Mouse (Mus musculus): ENCODE measurements around the gene Acsf3. TPM values are rescaled to one million over a fixed set of nuclear protein-coding genes. Genes with fewer than 3 reads are reported as not detected.

The Acsf3 gene
- polyA plus RNA-seq, 1 experiment from 2014 or later = 16.4 TPM

GRCm38 (mm10) chr8:122845662-122846061 lies 70.4 kb downstream of the Acsf3 start:
- Histone ChIP-seq H3K9me3 (no peaks in the 10 kb centered on the region), H3K4me3 (no peak overlapping the region)
- 66% methylated on average over 4 of the region's 4 CpGs for WGBS

DNA sequence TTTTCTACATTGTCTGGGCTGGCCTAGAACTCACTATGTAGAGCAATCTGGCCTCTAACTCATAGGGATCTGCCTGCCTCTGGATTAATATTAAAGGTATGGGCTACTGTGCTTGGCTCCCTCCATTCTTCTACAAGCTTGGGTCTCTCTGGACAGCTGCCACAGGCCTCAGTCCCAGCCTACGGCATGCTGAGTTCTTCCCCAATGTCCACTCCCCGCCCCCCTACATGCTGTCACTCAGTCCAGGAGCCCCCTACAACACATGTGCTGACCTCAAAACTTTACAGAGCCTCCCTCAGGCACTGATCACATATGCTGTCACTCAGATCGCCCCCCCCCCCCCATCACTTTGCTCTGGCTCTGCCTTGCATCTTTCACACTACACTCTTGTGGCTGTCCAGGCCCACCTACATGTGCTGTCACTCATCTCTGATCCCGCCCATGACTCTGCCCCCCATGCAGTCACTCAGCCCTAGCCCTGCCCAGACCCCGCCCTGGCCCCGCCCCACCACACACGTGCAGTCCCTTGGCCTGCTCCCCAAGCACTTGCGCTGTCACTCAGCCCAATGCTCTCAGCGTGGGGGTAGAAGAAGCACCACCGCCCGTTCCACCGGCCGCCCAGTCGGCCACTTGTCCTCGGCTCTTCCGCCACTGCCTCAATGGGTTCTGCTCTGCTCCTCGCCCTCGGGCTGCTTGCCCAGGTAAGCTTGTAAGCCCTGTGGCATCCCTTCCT lies 72.7 kb downstream of the Acsf3 start, which contains the start of gene Cdh15:
Gene Cdh15 (plus strand): TSS at position 138 of the 733 bp plus-strand sequence.
- no peaks in the 10 kb centered on the region for H3K36me3 ChIP-seq
- WGBS = 12% methylated on average over 18 of the region's 18 CpGs
- peak; percentile 86 for ATAC-seq (replicated peaks)
- H3K9ac ChIP-seq (replicated peaks) = no peak within 1 kb of the TSS
- H3K9me3 ChIP-seq = no peaks in the 10 kb centered on the region
- H3K4me3 ChIP-seq = no peak within 1 kb of the TSS
- no peak within 1 kb of the TSS for H3K27ac ChIP-seq (replicated peaks)
- no peaks in the 10 kb centered on the region for H3K27me3 ChIP-seq
- peak within 1 kb of the TSS; percentile 26 for H3K4me2 ChIP-seq (replicated peaks)
- H3K4me1 ChIP-seq = peaks cover 5% of the 10 kb centered on the region; the same call in 1 of the 2 replicates

More at GRCm38 (mm10) chr8:122845662-122846061, 70.4 kb downstream of the Acsf3 start:
- no peak for ATAC-seq (replicated peaks)
- Histone ChIP-seq H3K9ac (replicated peaks) (no peak overlapping the region), H3K4me1 (peaks cover 5% of the 10 kb centered on the region; the same call in 1 of the 2 replicates), H3K27ac (replicated peaks) (no peak overlapping the region), H3K36me3 (no peaks in the 10 kb centered on the region), H3K4me2 (replicated peaks) (no peak overlapping the region), H3K27me3 (no peaks in the 10 kb centered on the region)

DNA sequence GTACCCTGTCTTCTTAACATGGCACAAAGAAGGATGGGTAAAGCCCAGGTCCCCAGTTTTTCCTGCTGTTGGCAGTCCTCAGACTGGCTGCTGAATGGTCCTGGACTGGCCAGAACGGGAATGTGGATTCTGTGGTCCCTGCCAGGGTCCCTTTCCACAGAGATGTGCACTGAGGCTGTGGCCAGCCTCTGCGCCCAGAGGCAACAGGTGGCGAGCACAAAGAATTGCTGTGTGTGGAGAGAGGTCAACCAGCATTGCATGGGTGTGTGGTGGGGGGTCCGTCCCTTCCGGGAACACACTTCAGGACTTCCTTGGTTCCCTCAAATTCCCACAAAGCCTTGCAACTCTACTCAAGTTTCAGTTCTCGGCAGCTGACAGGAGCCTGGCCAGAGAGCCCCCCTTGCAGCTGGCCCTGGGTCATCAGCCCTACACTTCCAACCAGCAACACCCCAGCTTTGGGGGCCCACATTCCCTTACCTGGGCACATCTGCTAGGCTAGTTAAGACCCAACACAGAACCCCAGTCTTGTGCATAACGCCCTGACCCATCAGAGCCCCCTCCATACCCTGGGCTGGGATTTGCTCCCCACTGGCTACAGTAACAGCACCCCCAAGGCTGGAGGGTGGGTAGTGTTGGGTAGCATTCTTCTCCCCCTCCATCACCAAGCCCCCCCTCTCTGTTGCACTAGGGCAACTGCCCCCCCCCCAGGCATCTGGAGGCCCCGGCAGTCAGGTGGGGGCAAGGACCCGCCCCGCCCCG lies 74.0 kb downstream of the Acsf3 start:
- no peaks in the 10 kb centered on the region for H3K9me3 ChIP-seq
- H3K27ac ChIP-seq (replicated peaks) = no peak overlapping the region
- H3K4me1 ChIP-seq = peaks cover 13% of the 10 kb centered on the region
- no peak overlapping the region for H3K9ac ChIP-seq (replicated peaks)
- H3K4me3 ChIP-seq = no peak overlapping the region
- 72% methylated on average over 11 of the region's 11 CpGs for WGBS
- ATAC-seq (replicated peaks) = no peak
- H3K36me3 ChIP-seq = no peaks in the 10 kb centered on the region
- H3K27me3 ChIP-seq = no peaks in the 10 kb centered on the region
- H3K4me2 ChIP-seq (replicated peaks) = no peak overlapping the region

GRCm38 (mm10) chr8:122850641-122851240 lies 75.5 kb downstream of the Acsf3 start:
- no peak for ATAC-seq (replicated peaks)
- no peak overlapping the region for H3K27ac ChIP-seq (replicated peaks)
- H3K4me2 ChIP-seq (replicated peaks) = no peak overlapping the region
- no peaks in the 10 kb centered on the region for H3K9me3 ChIP-seq
- H3K4me1 ChIP-seq = peaks cover 13% of the 10 kb centered on the region
- no peak overlapping the region for H3K4me3 ChIP-seq
- H3K36me3 ChIP-seq = no peaks in the 10 kb centered on the region
- H3K9ac ChIP-seq (replicated peaks) = no peak overlapping the region
- WGBS = 69% methylated on average over 3 of the region's 3 CpGs
- H3K27me3 ChIP-seq = no peaks in the 10 kb centered on the region

GRCm38 (mm10) chr8:122851692-122852545 lies 76.6 kb downstream of the Acsf3 start:
- H3K27me3 ChIP-seq = no peaks in the 10 kb centered on the region
- ATAC-seq (replicated peaks) = no peak
- peaks cover 13% of the 10 kb centered on the region for H3K4me1 ChIP-seq
- H3K4me2 ChIP-seq (replicated peaks) = no peak overlapping the region
- no peak overlapping the region for H3K4me3 ChIP-seq
- H3K27ac ChIP-seq (replicated peaks) = no peak overlapping the region
- H3K36me3 ChIP-seq = no peaks in the 10 kb centered on the region
- no peak overlapping the region for H3K9ac ChIP-seq (replicated peaks)
- H3K9me3 ChIP-seq = no peaks in the 10 kb centered on the region
- whole genome bisulfite sequencing = 82% methylated on average over 12 of the region's 12 CpGs

- Histone ChIP-seq H3K4me2 (replicated peaks) (no peak overlapping the region), H3K36me3 (no peaks in the 10 kb centered on the region), H3K4me3 (no peak overlapping the region), H3K27me3 (no peaks in the 10 kb centered on the region), H3K9ac (replicated peaks) (no peak overlapping the region), H3K4me1 (peaks cover 13% of the 10 kb centered on the region), H3K9me3 (no peaks in the 10 kb centered on the region), H3K27ac (replicated peaks) (no peak overlapping the region)
- WGBS = 33% methylated on average over 1 of the region's 1 CpGs
- no peak for ATAC-seq (replicated peaks)
These were observed 77.2 kb downstream of the Acsf3 start for GRCm38 (mm10) chr8:122852546-122852905.

GRCm38 (mm10) chr8:122853340-122853771 lies 78.1 kb downstream of the Acsf3 start:
- H3K4me3 ChIP-seq = no peak overlapping the region
- no peak overlapping the region for H3K9ac ChIP-seq (replicated peaks)
- no peaks in the 10 kb centered on the region for H3K36me3 ChIP-seq
- no peaks in the 10 kb centered on the region for H3K9me3 ChIP-seq
- 14% methylated on average over 11 of the region's 11 CpGs for WGBS
- no peaks in the 10 kb centered on the region for H3K27me3 ChIP-seq
- no peak overlapping the region for H3K27ac ChIP-seq (replicated peaks)
- peaks cover 9% of the 10 kb centered on the region for H3K4me1 ChIP-seq
- no peak overlapping the region for H3K4me2 ChIP-seq (replicated peaks)
- peak; percentile 68 for ATAC-seq (replicated peaks)

DNA sequence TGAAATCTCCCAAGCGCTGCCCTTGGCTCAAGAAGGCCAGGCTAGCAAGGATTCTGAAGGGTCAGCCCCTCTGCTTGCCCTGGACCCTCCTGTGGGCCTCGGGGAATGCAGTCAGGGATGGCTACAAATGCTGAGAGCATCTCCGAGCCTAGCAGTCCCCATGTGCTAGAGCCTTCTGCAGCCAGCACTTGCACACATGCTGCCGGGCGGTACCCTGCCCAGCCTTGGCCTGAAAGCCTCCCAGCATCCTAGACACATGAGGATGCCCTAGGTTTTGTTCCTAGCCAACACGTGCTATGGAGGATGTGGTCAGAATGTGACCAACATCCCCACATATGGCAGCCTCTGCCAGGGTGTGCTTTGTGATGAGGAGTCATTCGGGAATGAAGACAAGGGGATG lies 79.1 kb downstream of the Acsf3 start:
- Histone ChIP-seq H3K4me2 (replicated peaks) (no peak overlapping the region), H3K9ac (replicated peaks) (no peak overlapping the region), H3K4me3 (no peak overlapping the region), H3K27ac (replicated peaks) (no peak overlapping the region), H3K9me3 (no peaks in the 10 kb centered on the region), H3K27me3 (no peaks in the 10 kb centered on the region), H3K4me1 (peaks cover 8% of the 10 kb centered on the region), H3K36me3 (no peaks in the 10 kb centered on the region)
- no peak for ATAC-seq (replicated peaks)
- WGBS = 83% methylated on average over 7 of the region's 7 CpGs

GRCm38 (mm10) chr8:122855123-122855522 lies 79.8 kb downstream of the Acsf3 start:
- Histone ChIP-seq H3K36me3 (no peaks in the 10 kb centered on the region), H3K9me3 (no peaks in the 10 kb centered on the region), H3K27ac (replicated peaks) (no peak overlapping the region), H3K4me1 (peaks cover 8% of the 10 kb centered on the region), H3K9ac (replicated peaks) (no peak overlapping the region), H3K4me2 (replicated peaks) (no peak overlapping the region), H3K4me3 (no peak overlapping the region), H3K27me3 (no peaks in the 10 kb centered on the region)
- no peak for ATAC-seq (replicated peaks)
- 84% methylated on average over 4 of the region's 4 CpGs for WGBS

DNA sequence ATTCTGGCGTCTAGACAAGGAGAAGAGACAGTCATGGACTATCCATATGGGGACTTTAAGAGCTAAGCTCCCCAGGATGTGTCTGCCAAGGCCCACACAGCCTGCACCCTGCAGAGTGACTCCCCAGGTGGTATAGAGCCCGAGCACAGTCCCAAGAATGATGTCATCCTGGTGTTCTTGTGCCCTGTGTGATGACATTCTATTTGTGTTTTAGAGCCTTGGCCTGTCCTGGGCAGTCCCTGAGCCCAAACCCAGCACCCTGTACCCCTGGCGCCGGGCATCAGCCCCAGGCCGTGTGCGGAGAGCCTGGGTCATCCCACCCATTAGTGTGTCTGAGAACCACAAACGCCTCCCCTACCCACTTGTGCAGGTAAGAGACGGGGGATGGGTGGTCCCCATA lies 81.0 kb downstream of the Acsf3 start:
- H3K4me1 ChIP-seq = peaks cover 8% of the 10 kb centered on the region
- no peaks in the 10 kb centered on the region for H3K36me3 ChIP-seq
- no peaks in the 10 kb centered on the region for H3K27me3 ChIP-seq
- no peaks in the 10 kb centered on the region for H3K9me3 ChIP-seq
- no peak overlapping the region for H3K9ac ChIP-seq (replicated peaks)
- ATAC-seq (replicated peaks) = no peak
- no peak overlapping the region for H3K27ac ChIP-seq (replicated peaks)
- no peak overlapping the region for H3K4me2 ChIP-seq (replicated peaks)
- 81% methylated on average over 8 of the region's 8 CpGs for WGBS
- H3K4me3 ChIP-seq = no peak overlapping the region

DNA sequence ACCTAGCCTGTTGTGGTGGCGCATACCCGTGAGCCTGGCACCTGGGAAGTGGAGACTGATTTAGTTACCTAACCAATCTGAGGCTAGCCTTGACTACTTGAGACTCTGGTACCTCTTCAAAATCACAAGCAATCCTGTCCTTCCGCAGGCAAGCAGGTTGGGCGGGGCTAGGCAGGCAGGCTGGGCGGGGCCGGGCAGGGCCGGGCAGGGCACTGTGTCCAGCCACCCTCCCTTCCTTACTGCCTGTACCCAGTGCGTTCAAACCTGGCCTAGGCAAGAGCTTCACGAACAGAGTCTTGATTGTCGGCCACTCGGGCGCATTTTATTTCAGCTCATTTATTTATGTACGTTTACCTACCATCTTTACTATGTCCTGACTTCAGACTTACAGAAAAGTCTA lies 84.6 kb downstream of the Acsf3 start:
- Histone ChIP-seq H3K9me3 (no peaks in the 10 kb centered on the region), H3K36me3 (no peaks in the 10 kb centered on the region), H3K27ac (replicated peaks) (no peak overlapping the region), H3K27me3 (no peaks in the 10 kb centered on the region), H3K9ac (replicated peaks) (no peak overlapping the region), H3K4me3 (no peak overlapping the region), H3K4me2 (replicated peaks) (no peak overlapping the region), H3K4me1 (0 out of 2 replicates have a peak, but pooled peaks cover 5% of the 10 kb centered on the region)
- no peak for ATAC-seq (replicated peaks)
- WGBS = 58% methylated on average over 13 of the region's 13 CpGs

Measured in forebrain, embryonic 15.5 days (tissue).